Mouse (Mus musculus) thymus, adult 2 months (tissue): ENCODE measurements at regions not wholly inside any gene's neighbourhood (a gene's known extent, or its start where the extent isn't known, plus 50 kb on each side); places are given as distances from the start of the nearest gene placed in this dataset.

Source experiments
- CTCF ChIP-seq: fragments of 200-500 bp; IDR thresholded peaks from 2 replicates; pipeline ENCODE4 v1.5.1; 2012; ENCODE audit warnings: mild to moderate bottlenecking, control low read depth, low read length, moderate library complexity, borderline replicate concordance; ENCODE audit not compliant: control insufficient read depth, poor library complexity, insufficient read depth; ENCODE audit errors: extremely low read depth
- POLR2A ChIP-seq: fragments of 200-500 bp; IDR thresholded peaks from 2 replicates; pipeline ENCODE4 v1.6.1; 2012; ENCODE audit warnings: mild to moderate bottlenecking, low read length, control low read depth, moderate library complexity; ENCODE audit not compliant: control insufficient read depth, poor library complexity, insufficient read depth; ENCODE audit errors: extremely low read depth

GRCm38 (mm10) chr1:61471779-61472578 is 166.6 kb upstream of the Pard3b start:
- TF ChIP-seq CTCF (no peak), POLR2A (no peak)
